Mouse (Mus musculus) cortical plate, adult 2 months (tissue): Measurements from ENCODE around the gene L3mbtl3.

Experiments
- CTCF ChIP-seq: fragments of 200-500 bp; IDR thresholded peaks from 2 replicates; pipeline ENCODE4 v1.5.1; 2011; ENCODE audit warnings: mild to moderate bottlenecking, control low read depth, low read length; ENCODE audit not compliant: insufficient read depth; ENCODE audit errors: extremely low read depth
- POLR2A ChIP-seq: fragments of 200-500 bp; IDR thresholded peaks from 2 replicates; pipeline ENCODE4 v1.6.1; 2011; ENCODE audit warnings: mild to moderate bottlenecking, low read length, control low read depth; ENCODE audit not compliant: insufficient read depth; ENCODE audit errors: extremely low read depth

- TF ChIP-seq POLR2A (no peak), CTCF (no peak)
Measured at GRCm38 (mm10) chr10:26226241-26226640, 149.5 kb downstream of the L3mbtl3 start.
